Mouse (Mus musculus) thymus, adult 2 months (tissue): ENCODE data around the gene Fanci.

ENCODE experiments used
- CTCF ChIP-seq: fragments of 200-500 bp; IDR thresholded peaks from 2 replicates; pipeline ENCODE4 v1.5.1; 2012; ENCODE audit warnings: mild to moderate bottlenecking, control low read depth, low read length, moderate library complexity, borderline replicate concordance; ENCODE audit not compliant: control insufficient read depth, poor library complexity, insufficient read depth; ENCODE audit errors: extremely low read depth
- POLR2A ChIP-seq: fragments of 200-500 bp; IDR thresholded peaks from 2 replicates; pipeline ENCODE4 v1.6.1; 2012; ENCODE audit warnings: mild to moderate bottlenecking, low read length, control low read depth, moderate library complexity; ENCODE audit not compliant: control insufficient read depth, poor library complexity, insufficient read depth; ENCODE audit errors: extremely low read depth

- TF ChIP-seq CTCF: no peak
- TF ChIP-seq POLR2A: no peak
Observed at GRCm38 (mm10) chr7:79395186-79395585, 3.5 kb downstream of the Fanci start.
